Mouse (Mus musculus): ENCODE results near the gene Vtn. TPM values are rescaled to one million over a fixed set of nuclear protein-coding genes. Genes with fewer than 3 reads are reported as not detected.

Vtn gene
- total and polyA plus RNA-seq, 2 experiments from 2014 or later: 120 to 139 TPM

GRCm38 (mm10) chr11:78544449-78545111 is 45.7 kb downstream of the Vtn start:
- ATAC-seq (ENCODE audit: low FRiP score) (no peak), DNase-seq (ENCODE audit: low spot score) (no peak)
- H3K36me3 ChIP-seq (ENCODE audit: insufficient read depth, low read length): peaks cover 25% of the 10 kb centered on the region
- H3K4me2 ChIP-seq (ENCODE audit: low read depth, low read length, poor library complexity, severe bottlenecking): no peak overlapping the region
- no peaks in the 10 kb centered on the region; the same call in 1 of the 2 replicates for H3K4me1 ChIP-seq (ENCODE audit: insufficient read depth, low read length)
- no peak overlapping the region for H3K27ac ChIP-seq (ENCODE audit: low read depth, low read length)
- WGBS: 94% methylated on average over 7 of the region's 7 CpGs
- H3K9me3 ChIP-seq (ENCODE audit: low read length): no peaks in the 10 kb centered on the region
- no peak overlapping the region for H3K9ac ChIP-seq (replicated peaks; ENCODE audit: low read length, poor library complexity, severe bottlenecking)
- no peaks in the 10 kb centered on the region for H3K27me3 ChIP-seq (ENCODE audit: insufficient read depth, low read length)
- TF ChIP-seq CTCF (IDR thresholded peaks at IDR 0.05): peak; percentile 55
- no peak overlapping the region for H3K4me3 ChIP-seq (ENCODE audit: low read depth, low read length)

GRCm38 (mm10) chr11:78545181-78545580 is 46.3 kb downstream of the Vtn start:
- TF ChIP-seq CTCF (IDR thresholded peaks at IDR 0.05): no peak
- H3K9ac ChIP-seq (replicated peaks; ENCODE audit: low read length, poor library complexity, severe bottlenecking): no peak overlapping the region
- H3K9me3 ChIP-seq (ENCODE audit: low read length): no peaks in the 10 kb centered on the region
- no peak overlapping the region for H3K4me2 ChIP-seq (ENCODE audit: low read depth, low read length, poor library complexity, severe bottlenecking)
- no peak overlapping the region for H3K27ac ChIP-seq (ENCODE audit: low read depth, low read length)
- no peak for ATAC-seq (ENCODE audit: low FRiP score)
- DNase-seq (ENCODE audit: low spot score): no peak
- H3K4me3 ChIP-seq (ENCODE audit: low read depth, low read length): no peak overlapping the region
- H3K27me3 ChIP-seq (ENCODE audit: insufficient read depth, low read length): no peaks in the 10 kb centered on the region
- no peaks in the 10 kb centered on the region; the same call in 1 of the 2 replicates for H3K4me1 ChIP-seq (ENCODE audit: insufficient read depth, low read length)
- H3K36me3 ChIP-seq (ENCODE audit: insufficient read depth, low read length): peaks cover 21% of the 10 kb centered on the region
- WGBS: 84% methylated on average over 8 of the region's 8 CpGs

DNA sequence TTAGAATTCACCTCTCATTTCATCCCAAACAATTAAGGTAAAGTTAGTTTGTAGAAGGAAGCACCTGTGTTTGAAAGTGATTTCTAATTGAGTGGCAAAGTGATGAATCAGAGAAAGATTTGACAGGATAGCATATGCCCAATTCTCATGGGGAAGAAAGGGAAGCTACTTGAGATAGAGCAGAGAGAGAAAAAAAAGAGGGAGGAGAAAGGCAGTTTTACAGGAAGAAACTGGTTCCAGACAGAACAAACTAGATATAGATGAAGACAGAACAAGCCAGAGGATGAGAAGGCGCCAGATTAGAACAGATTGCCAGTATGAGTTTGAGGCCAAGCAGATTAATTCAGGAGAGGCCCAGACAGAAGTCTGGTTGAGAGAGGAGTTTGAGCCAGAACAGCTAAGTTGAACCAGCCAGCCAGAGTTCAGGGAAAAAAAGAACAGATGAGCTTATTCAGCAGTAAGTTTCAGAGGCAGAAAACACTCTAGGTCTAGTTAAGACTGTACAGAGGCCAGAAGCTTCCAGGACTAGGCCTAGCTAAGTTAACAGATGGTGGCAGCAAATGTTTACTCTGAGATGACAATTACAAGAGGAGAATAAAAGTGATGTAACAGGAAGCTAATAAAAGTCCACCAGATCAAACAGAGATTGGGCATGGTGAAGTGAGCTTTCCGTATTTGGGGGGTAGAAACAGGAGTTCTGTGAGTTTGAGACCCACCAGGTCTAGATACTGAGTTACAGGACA is 49.0 kb downstream of the Vtn start:
- DNase-seq (ENCODE audit: low spot score) (no peak), ATAC-seq (ENCODE audit: low FRiP score) (no peak)
- TF ChIP-seq CTCF (IDR thresholded peaks at IDR 0.05): no peak
- no peaks in the 10 kb centered on the region; the same call in 1 of the 2 replicates for H3K4me1 ChIP-seq (ENCODE audit: insufficient read depth, low read length)
- H3K27ac ChIP-seq (ENCODE audit: low read depth, low read length): no peak overlapping the region
- H3K4me2 ChIP-seq (ENCODE audit: low read depth, low read length, poor library complexity, severe bottlenecking): no peak overlapping the region
- H3K27me3 ChIP-seq (ENCODE audit: insufficient read depth, low read length): no peaks in the 10 kb centered on the region
- peaks cover 9% of the 10 kb centered on the region for H3K36me3 ChIP-seq (ENCODE audit: insufficient read depth, low read length)
- H3K4me3 ChIP-seq (ENCODE audit: low read depth, low read length): no peak overlapping the region
- H3K9ac ChIP-seq (replicated peaks; ENCODE audit: low read length, poor library complexity, severe bottlenecking): no peak overlapping the region
- 97% methylated on average over 2 of the region's 2 CpGs for WGBS
- no peaks in the 10 kb centered on the region for H3K9me3 ChIP-seq (ENCODE audit: low read length)

DNA sequence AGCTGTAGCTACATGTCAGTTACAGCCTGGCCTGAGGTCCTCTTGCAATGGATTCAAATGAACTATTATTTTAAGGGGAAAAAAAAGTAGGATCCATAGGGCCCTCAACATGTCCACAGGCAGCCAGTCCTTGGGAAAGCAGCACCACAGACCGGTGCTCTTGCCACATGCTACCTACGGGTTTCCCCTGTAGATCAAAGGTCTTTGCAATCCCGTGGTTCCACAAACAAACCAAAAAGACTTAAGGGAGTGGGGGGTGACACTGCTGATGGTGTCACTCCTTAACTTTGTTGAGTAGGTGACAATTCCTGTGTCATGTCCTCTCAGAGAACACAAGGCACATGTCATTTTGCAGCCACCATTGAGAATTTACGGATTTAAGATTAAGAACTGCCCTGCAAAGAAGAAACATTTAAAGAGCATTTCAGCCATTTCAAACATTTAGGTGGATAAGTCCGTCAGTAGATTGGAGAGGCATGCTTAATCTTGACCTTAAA is 50.6 kb downstream of the Vtn start:
- H3K4me1 ChIP-seq (ENCODE audit: insufficient read depth, low read length): no peaks in the 10 kb centered on the region; the same call in 1 of the 2 replicates
- H3K27ac ChIP-seq (ENCODE audit: low read depth, low read length): no peak overlapping the region
- WGBS: 9% methylated on average over 5 of the region's 5 CpGs
- H3K27me3 ChIP-seq (ENCODE audit: insufficient read depth, low read length): no peaks in the 10 kb centered on the region
- peak overlapping the region; percentile 63 for H3K4me2 ChIP-seq (ENCODE audit: low read depth, low read length, poor library complexity, severe bottlenecking)
- TF ChIP-seq CTCF (IDR thresholded peaks at IDR 0.05): no peak
- H3K36me3 ChIP-seq (ENCODE audit: insufficient read depth, low read length): no peaks in the 10 kb centered on the region
- no peak for ATAC-seq (ENCODE audit: low FRiP score)
- peak overlapping the region; percentile 50; the same call in 1 of the 2 replicates for H3K9ac ChIP-seq (replicated peaks; ENCODE audit: low read length, poor library complexity, severe bottlenecking)
- peak overlapping the region; percentile 58 for H3K4me3 ChIP-seq (ENCODE audit: low read depth, low read length)
- no peaks in the 10 kb centered on the region for H3K9me3 ChIP-seq (ENCODE audit: low read length)
- no peak for DNase-seq (ENCODE audit: low spot score)

- Histone ChIP-seq H3K4me3 (ENCODE audit: low read depth, low read length) (peak within 1 kb of the TSS; percentile 58), H3K27ac (ENCODE audit: low read depth, low read length) (peak within 1 kb of the TSS; percentile 62), H3K9me3 (ENCODE audit: low read length) (no peaks in the 10 kb centered on the region), H3K36me3 (ENCODE audit: insufficient read depth, low read length) (no peaks in the 10 kb centered on the region), H3K27me3 (ENCODE audit: insufficient read depth, low read length) (no peaks in the 10 kb centered on the region), H3K4me1 (ENCODE audit: insufficient read depth, low read length) (no peaks in the 10 kb centered on the region; the same call in 1 of the 2 replicates), H3K4me2 (ENCODE audit: low read depth, low read length, poor library complexity, severe bottlenecking) (peak within 1 kb of the TSS; percentile 63), H3K9ac (replicated peaks; ENCODE audit: low read length, poor library complexity, severe bottlenecking) (peak within 1 kb of the TSS; percentile 50)
- DNase-seq (ENCODE audit: low spot score) (peak; percentile 99), ATAC-seq (ENCODE audit: low FRiP score) (peak; percentile 100)
- TF ChIP-seq CTCF (IDR thresholded peaks at IDR 0.05): peak; percentile 28
- WGBS: under 1% methylated on average over 60 of the region's 60 CpGs
Observed at GRCm38 (mm10) chr11:78550168-78551058, 51.5 kb downstream of the Vtn start, which contains the start of gene Tmem97. TSS of gene Tmem97 (minus strand) at chr11:78550777.

Measured in midbrain, postnatal 0 days (tissue).